Mouse (Mus musculus): ENCODE measurements around the gene Dcp1b. TPM values are rescaled to one million over a fixed set of nuclear protein-coding genes. Genes with fewer than 3 reads are reported as not detected.

The Dcp1b gene
- total RNA-seq, 1 experiment: 2.5 TPM

- no peak for DNase-seq (ENCODE audit: low read depth, low spot score)
- Histone ChIP-seq H3K4me3 (ENCODE audit: insufficient read depth in 1 of 2, low read depth in 1 of 2, low read length in 2 of 2, poor library complexity in 1 of 2, severe bottlenecking in 1 of 2) (no peak overlapping the region), H3K27ac (ENCODE audit: insufficient read depth, low read depth, low read length, poor library complexity, severe bottlenecking) (no peak overlapping the region), H3K9me3 (ENCODE audit: control insufficient read depth, insufficient read depth, low read depth, low read length) (no peaks in the 10 kb centered on the region), H3K9ac (ENCODE audit: insufficient read depth, low read depth, low read length, poor library complexity, severe bottlenecking) (no peak overlapping the region), H3K36me3 (ENCODE audit: control insufficient read depth, insufficient read depth, low read length, poor library complexity, severe bottlenecking) (no peaks in the 10 kb centered on the region), H3K4me1 (ENCODE audit: control insufficient read depth in 2 of 2, insufficient read depth in 2 of 2, low read length in 2 of 2, poor library complexity in 1 of 2) (no peaks in the 10 kb centered on the region)
- no peak for TF ChIP-seq ZNF384 (IDR thresholded peaks at IDR 0.05; ENCODE audit: low read depth, low read length)
- TF ChIP-seq CHD2 (IDR thresholded peaks at IDR 0.05; ENCODE audit: low read depth, low read length): no peak
- no peak for TF ChIP-seq ZC3H11A (IDR thresholded peaks at IDR 0.05; ENCODE audit: borderline replicate concordance, low read depth, low read length)
- TF ChIP-seq MAFK (IDR thresholded peaks at IDR 0.05; ENCODE audit: insufficient read depth, low read depth, low read length): no peak
- no peak for TF ChIP-seq HCFC1 (IDR thresholded peaks at IDR 0.05; ENCODE audit: borderline replicate concordance, insufficient read depth, low read length)
- in situ Hi-C loops (cut with MboI; ENCODE audit: low sequenced_read_pairs in 2 of 2, unreplicated experiment in 2 of 2): loop anchor here (5.0 to 10.0 kb wide), 2 partner anchors 119 to 212 kb away; no protein-coding TSS in a partner anchor
These were observed 50.7 kb downstream of the Dcp1b start for GRCm38 (mm10) chr6:119225731-119226130.

GRCm38 (mm10) chr6:119227001-119227400 lies 51.9 kb downstream of the Dcp1b start:
- DNase-seq (ENCODE audit: low read depth, low spot score): no peak
- Histone ChIP-seq H3K9me3 (ENCODE audit: control insufficient read depth, insufficient read depth, low read depth, low read length) (no peaks in the 10 kb centered on the region), H3K36me3 (ENCODE audit: control insufficient read depth, insufficient read depth, low read length, poor library complexity, severe bottlenecking) (no peaks in the 10 kb centered on the region), H3K4me3 (ENCODE audit: insufficient read depth in 1 of 2, low read depth in 1 of 2, low read length in 2 of 2, poor library complexity in 1 of 2, severe bottlenecking in 1 of 2) (no peak overlapping the region), H3K4me1 (ENCODE audit: control insufficient read depth in 2 of 2, insufficient read depth in 2 of 2, low read length in 2 of 2, poor library complexity in 1 of 2) (no peaks in the 10 kb centered on the region), H3K9ac (ENCODE audit: insufficient read depth, low read depth, low read length, poor library complexity, severe bottlenecking) (no peak overlapping the region), H3K27ac (ENCODE audit: insufficient read depth, low read depth, low read length, poor library complexity, severe bottlenecking) (no peak overlapping the region)
- in situ Hi-C loops (cut with MboI; ENCODE audit: low sequenced_read_pairs in 2 of 2, unreplicated experiment in 2 of 2): loop anchor here (5.0 to 10.0 kb wide), 2 partner anchors 118 to 210 kb away; no protein-coding TSS in a partner anchor
- no peak for TF ChIP-seq HCFC1 (IDR thresholded peaks at IDR 0.05; ENCODE audit: borderline replicate concordance, insufficient read depth, low read length)
- TF ChIP-seq MAFK (IDR thresholded peaks at IDR 0.05; ENCODE audit: insufficient read depth, low read depth, low read length): no peak
- no peak for TF ChIP-seq ZC3H11A (IDR thresholded peaks at IDR 0.05; ENCODE audit: borderline replicate concordance, low read depth, low read length)
- TF ChIP-seq CHD2 (IDR thresholded peaks at IDR 0.05; ENCODE audit: low read depth, low read length): no peak
- no peak for TF ChIP-seq ZNF384 (IDR thresholded peaks at IDR 0.05; ENCODE audit: low read depth, low read length)

- Histone ChIP-seq H3K4me1 (ENCODE audit: control insufficient read depth in 2 of 2, insufficient read depth in 2 of 2, low read length in 2 of 2, poor library complexity in 1 of 2) (no peaks in the 10 kb centered on the region), H3K4me3 (ENCODE audit: insufficient read depth in 1 of 2, low read depth in 1 of 2, low read length in 2 of 2, poor library complexity in 1 of 2, severe bottlenecking in 1 of 2) (no peak overlapping the region), H3K9me3 (ENCODE audit: control insufficient read depth, insufficient read depth, low read depth, low read length) (no peaks in the 10 kb centered on the region), H3K9ac (ENCODE audit: insufficient read depth, low read depth, low read length, poor library complexity, severe bottlenecking) (no peak overlapping the region), H3K27ac (ENCODE audit: insufficient read depth, low read depth, low read length, poor library complexity, severe bottlenecking) (no peak overlapping the region), H3K36me3 (ENCODE audit: control insufficient read depth, insufficient read depth, low read length, poor library complexity, severe bottlenecking) (no peaks in the 10 kb centered on the region)
- in situ Hi-C loops (cut with MboI; ENCODE audit: low sequenced_read_pairs in 2 of 2, unreplicated experiment in 2 of 2): loop anchor here (5.0 to 10.0 kb wide), 2 partner anchors 116 to 208 kb away; no protein-coding TSS in a partner anchor
- TF ChIP-seq HCFC1 (IDR thresholded peaks at IDR 0.05; ENCODE audit: borderline replicate concordance, insufficient read depth, low read length): no peak
- TF ChIP-seq CHD2 (IDR thresholded peaks at IDR 0.05; ENCODE audit: low read depth, low read length): no peak
- TF ChIP-seq ZC3H11A (IDR thresholded peaks at IDR 0.05; ENCODE audit: borderline replicate concordance, low read depth, low read length): no peak
- no peak for TF ChIP-seq ZNF384 (IDR thresholded peaks at IDR 0.05; ENCODE audit: low read depth, low read length)
- TF ChIP-seq MAFK (IDR thresholded peaks at IDR 0.05; ENCODE audit: insufficient read depth, low read depth, low read length): no peak
- DNase-seq (ENCODE audit: low read depth, low spot score): no peak
These were observed 54.0 kb downstream of the Dcp1b start for GRCm38 (mm10) chr6:119228861-119229603.

GRCm38 (mm10) chr6:119233066-119233465 lies 58.0 kb downstream of the Dcp1b start:
- Histone ChIP-seq H3K4me3 (ENCODE audit: insufficient read depth in 1 of 2, low read depth in 1 of 2, low read length in 2 of 2, poor library complexity in 1 of 2, severe bottlenecking in 1 of 2) (no peak overlapping the region), H3K9me3 (ENCODE audit: control insufficient read depth, insufficient read depth, low read depth, low read length) (no peaks in the 10 kb centered on the region), H3K36me3 (ENCODE audit: control insufficient read depth, insufficient read depth, low read length, poor library complexity, severe bottlenecking) (no peaks in the 10 kb centered on the region), H3K4me1 (ENCODE audit: control insufficient read depth in 2 of 2, insufficient read depth in 2 of 2, low read length in 2 of 2, poor library complexity in 1 of 2) (no peaks in the 10 kb centered on the region), H3K9ac (ENCODE audit: insufficient read depth, low read depth, low read length, poor library complexity, severe bottlenecking) (no peak overlapping the region), H3K27ac (ENCODE audit: insufficient read depth, low read depth, low read length, poor library complexity, severe bottlenecking) (no peak overlapping the region)
- TF ChIP-seq ZNF384 (IDR thresholded peaks at IDR 0.05; ENCODE audit: low read depth, low read length) (no peak), HCFC1 (IDR thresholded peaks at IDR 0.05; ENCODE audit: borderline replicate concordance, insufficient read depth, low read length) (no peak), CHD2 (IDR thresholded peaks at IDR 0.05; ENCODE audit: low read depth, low read length) (no peak), MAFK (IDR thresholded peaks at IDR 0.05; ENCODE audit: insufficient read depth, low read depth, low read length) (no peak), ZC3H11A (IDR thresholded peaks at IDR 0.05; ENCODE audit: borderline replicate concordance, low read depth, low read length) (no peak)
- peak; percentile 46 for DNase-seq (ENCODE audit: low read depth, low spot score)
- in situ Hi-C loops (cut with MboI; ENCODE audit: low sequenced_read_pairs in 2 of 2, unreplicated experiment in 2 of 2): no loop called here
